Mouse (Mus musculus) retina, adult 2 months (tissue): ENCODE results near the gene Man2a2.
"Not testable (repeated sequence)": the region's sequence is repeated elsewhere in the genome, so short reads cannot be mapped to it uniquely, and the experiment has no call there.

ENCODE experiments used
- DNase-seq: peaks from one replicate; pipeline ENCODE4 v3.0.0-alpha.2; 2012; ENCODE audit warnings: low read depth, low spot score

Man2a2 gene

GRCm38 (mm10) chr7:80339371-80339770 is 31.8 kb downstream of the Man2a2 start:
- DNase-seq, result peak; percentile 54

- DNase-seq, result no peak
Observed at GRCm38 (mm10) chr7:80336932-80337331, 34.2 kb downstream of the Man2a2 start.

- DNase-seq, result no peak
Observed at GRCm38 (mm10) chr7:80334848-80335247, 36.3 kb downstream of the Man2a2 start.

GRCm38 (mm10) chr7:80331433-80331832 is 39.7 kb downstream of the Man2a2 start:
- DNase-seq, result no peak

GRCm38 (mm10) chr7:80330278-80330677 is 40.9 kb downstream of the Man2a2 start:
- DNase-seq, result no peak

- DNase-seq, result no peak
Observed at GRCm38 (mm10) chr7:80326076-80326475, 45.1 kb downstream of the Man2a2 start.

- DNase-seq, result no peak
Observed at GRCm38 (mm10) chr7:80325292-80325868, 45.8 kb downstream of the Man2a2 start.

GRCm38 (mm10) chr7:80324816-80325119 is 46.4 kb downstream of the Man2a2 start:
- not testable (repeated sequence) for DNase-seq

- peak; percentile 82 for DNase-seq
Observed at GRCm38 (mm10) chr7:80324043-80324815, 46.9 kb downstream of the Man2a2 start, which contains the start of gene Rccd1. Rccd1 (minus strand) TSS chr7:80324454.

GRCm38 (mm10) chr7:80323336-80323735 is 47.8 kb downstream of the Man2a2 start:
- DNase-seq, result no peak

GRCm38 (mm10) chr7:80319846-80320496 is 51.2 kb downstream of the Man2a2 start:
- DNase-seq, result no peak

GRCm38 (mm10) chr7:80318670-80319069 is 52.5 kb downstream of the Man2a2 start:
- DNase-seq, result no peak

- no peak for DNase-seq
Observed at GRCm38 (mm10) chr7:80317439-80318115, 53.6 kb downstream of the Man2a2 start.

- no peak for DNase-seq
Observed at GRCm38 (mm10) chr7:80315733-80316132, 55.4 kb downstream of the Man2a2 start.

- DNase-seq, result no peak
Observed at GRCm38 (mm10) chr7:80310771-80311170, 60.4 kb downstream of the Man2a2 start.

GRCm38 (mm10) chr7:80307766-80308165 is 63.4 kb downstream of the Man2a2 start:
- no peak for DNase-seq

- DNase-seq, result no peak
Observed at GRCm38 (mm10) chr7:80301522-80301921, 69.7 kb downstream of the Man2a2 start.

- no peak for DNase-seq
Observed at GRCm38 (mm10) chr7:80299568-80299967, 71.6 kb downstream of the Man2a2 start.
